Mouse (Mus musculus) hindlimb bud, embryonic 11.5 days (tissue): Measurements from ENCODE around the gene Clnk.
A peak's percentile ranks its signal among the peaks of the same experiment; 100 is the strongest.

Source experiments
- DNase-seq: peaks from one replicate; pipeline ENCODE4 v3.0.0-alpha.2; 2012; ENCODE audit warnings: low read depth, low spot score; ENCODE audit errors: extremely low spot score

The Clnk gene

GRCm38 (mm10) chr5:38775500-38775899 is 101.1 kb downstream of the Clnk start:
- no peak for DNase-seq

- DNase-seq = peak; percentile 16
Measured at GRCm38 (mm10) chr5:38754950-38755349, 121.7 kb downstream of the Clnk start.

GRCm38 (mm10) chr5:38752749-38753148 is 123.9 kb downstream of the Clnk start:
- no peak for DNase-seq

DNA sequence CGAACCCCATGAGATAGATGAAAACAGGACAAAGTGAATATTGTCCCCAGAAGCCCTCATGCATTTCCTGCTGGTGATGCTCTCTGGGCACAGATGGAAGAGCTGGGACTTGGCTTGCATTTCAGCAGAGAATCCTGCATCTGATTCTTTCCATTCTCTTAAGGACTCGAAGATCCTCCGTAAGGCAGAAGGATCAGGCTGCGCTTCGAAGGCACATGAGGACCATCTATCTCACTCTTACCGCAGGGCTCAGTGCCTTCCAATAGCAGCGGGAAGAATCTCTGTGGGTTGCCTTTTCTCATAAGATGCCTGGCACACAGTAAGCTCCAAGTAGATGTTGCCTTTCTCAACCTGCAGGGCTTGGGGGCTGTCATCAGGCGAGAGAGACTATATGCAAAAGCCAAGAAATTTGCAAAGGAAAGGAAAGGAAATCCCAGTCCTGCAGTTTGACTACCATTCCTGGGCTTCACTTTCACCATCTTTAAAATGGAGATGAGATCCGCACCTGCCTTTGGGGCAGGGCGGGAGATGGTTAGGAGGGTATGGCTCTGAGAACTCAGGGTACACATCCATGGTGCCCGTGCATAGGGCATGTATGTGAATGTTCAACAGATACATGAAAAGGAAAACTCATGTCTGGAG is 167.6 kb downstream of the Clnk start:
- no peak for DNase-seq

GRCm38 (mm10) chr5:38707364-38708075 is 169.1 kb downstream of the Clnk start:
- DNase-seq = no peak

- no peak for DNase-seq
Measured at GRCm38 (mm10) chr5:38702941-38703340, 173.7 kb downstream of the Clnk start.

DNA sequence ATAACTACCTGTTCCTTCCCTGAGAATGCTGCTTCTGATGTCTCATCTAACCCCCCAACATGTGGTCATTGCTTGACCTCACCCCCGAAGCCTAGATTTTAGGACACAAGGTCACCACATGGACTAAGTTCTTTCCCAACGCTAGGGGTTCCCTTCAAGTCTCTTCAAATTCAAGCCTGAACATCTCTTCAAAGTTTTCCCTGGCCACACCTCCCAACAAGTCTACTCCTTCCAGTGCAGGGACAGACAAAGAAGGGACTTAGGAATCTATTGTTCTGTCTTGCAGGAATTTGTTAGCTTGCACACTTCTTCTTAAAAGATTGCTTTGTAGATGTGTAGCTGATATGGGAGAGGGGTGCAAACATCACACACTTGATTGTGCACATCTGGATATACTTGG is 174.5 kb downstream of the Clnk start:
- no peak for DNase-seq

DNA sequence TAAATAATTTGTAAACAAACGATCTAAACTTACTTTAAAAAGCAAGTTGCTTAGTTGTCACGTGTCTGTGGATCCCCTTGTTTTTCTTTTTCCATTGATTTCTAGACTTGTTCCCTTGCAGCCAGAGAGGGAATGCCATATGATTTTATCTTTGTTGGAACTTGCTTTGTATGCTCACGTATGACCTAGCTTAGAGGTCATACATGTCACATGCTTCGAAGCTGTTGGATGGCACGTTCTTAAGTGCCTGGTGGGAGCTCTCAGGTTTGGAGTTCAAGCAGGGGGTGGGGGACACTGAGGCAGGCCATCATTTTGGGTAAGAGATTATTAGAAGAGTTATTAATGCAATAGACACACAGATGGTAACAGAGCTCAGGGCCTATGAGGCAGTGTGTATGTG is 178.1 kb downstream of the Clnk start:
- no peak for DNase-seq

GRCm38 (mm10) chr5:38698046-38698445 is 178.6 kb downstream of the Clnk start:
- no peak for DNase-seq

DNA sequence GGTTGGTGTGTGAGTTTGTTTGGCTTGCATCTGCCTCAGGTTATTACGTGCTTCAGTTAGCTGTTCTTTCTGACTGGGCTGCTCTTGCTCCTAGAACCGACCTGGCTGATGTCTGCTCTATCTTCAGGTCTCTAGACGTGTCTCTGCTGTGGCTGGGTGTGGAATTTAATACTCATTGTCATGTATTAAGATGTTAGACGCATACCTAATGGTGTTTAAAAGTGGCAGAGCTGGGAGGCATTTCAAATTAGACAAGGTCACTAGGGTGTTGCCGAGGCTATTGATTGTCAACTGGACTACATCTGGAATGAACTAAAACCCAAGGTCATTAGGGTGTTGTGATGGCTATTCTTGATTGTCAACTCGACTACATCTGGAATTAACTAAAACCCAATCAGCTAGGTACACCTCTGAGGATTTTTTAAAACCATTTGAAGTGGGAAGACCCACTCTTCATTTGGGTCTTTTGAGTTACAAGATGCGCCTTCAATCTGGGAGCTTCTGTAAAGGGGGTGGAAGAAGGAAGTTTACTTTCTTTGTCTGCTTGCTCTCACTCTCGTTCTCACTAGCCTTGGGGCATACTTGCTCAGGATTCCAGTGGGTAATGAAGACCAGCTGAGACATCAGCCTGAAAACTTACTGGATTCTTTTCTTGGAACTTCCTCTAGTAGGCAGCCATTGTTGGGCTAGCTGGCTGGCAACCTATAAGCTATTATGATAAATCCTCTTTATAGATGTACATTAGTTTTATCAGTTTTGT is 179.8 kb downstream of the Clnk start:
- peak; percentile 57 for DNase-seq

DNA sequence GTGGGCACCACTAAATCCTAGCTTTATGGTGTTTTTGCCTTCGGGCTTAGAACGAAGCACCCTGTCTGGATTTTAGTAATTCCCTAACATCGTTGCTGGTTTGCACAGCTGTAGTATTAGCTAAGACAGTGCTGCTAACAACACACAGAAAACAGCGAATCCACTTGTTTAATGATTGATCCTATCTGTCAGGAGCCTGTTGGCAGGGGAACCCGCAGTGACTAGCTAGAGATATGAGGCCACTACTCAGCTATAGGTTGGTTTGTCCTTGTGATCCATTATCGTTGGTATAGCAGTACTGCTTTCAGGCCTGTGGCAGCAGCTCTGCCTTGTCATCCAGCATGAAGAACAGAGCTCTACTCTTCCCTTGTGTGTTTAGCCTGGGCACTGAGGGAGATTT is 183.8 kb downstream of the Clnk start:
- DNase-seq = no peak

- no peak for DNase-seq
Measured at GRCm38 (mm10) chr5:38689186-38689585, 187.4 kb downstream of the Clnk start.

DNA sequence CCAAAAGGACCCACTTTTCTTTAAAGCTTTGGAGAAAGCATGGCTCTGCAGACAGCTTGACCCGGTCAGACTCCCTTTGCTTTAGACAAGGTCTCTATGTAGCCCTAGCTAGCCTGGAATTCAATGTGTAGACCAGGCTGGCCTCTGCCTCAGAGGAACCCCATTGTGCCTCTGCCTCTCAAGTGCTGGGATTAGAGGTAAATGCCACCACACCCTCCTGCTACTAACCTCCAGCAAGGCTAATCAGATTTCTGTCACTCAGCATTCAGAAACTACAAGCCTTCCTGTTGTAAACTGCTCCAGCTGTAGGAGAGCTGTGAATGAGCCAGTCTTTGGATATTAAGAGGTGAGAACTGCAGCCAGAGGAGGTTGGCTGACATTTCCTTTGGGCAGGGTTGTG is 188.9 kb downstream of the Clnk start:
- no peak for DNase-seq

DNA sequence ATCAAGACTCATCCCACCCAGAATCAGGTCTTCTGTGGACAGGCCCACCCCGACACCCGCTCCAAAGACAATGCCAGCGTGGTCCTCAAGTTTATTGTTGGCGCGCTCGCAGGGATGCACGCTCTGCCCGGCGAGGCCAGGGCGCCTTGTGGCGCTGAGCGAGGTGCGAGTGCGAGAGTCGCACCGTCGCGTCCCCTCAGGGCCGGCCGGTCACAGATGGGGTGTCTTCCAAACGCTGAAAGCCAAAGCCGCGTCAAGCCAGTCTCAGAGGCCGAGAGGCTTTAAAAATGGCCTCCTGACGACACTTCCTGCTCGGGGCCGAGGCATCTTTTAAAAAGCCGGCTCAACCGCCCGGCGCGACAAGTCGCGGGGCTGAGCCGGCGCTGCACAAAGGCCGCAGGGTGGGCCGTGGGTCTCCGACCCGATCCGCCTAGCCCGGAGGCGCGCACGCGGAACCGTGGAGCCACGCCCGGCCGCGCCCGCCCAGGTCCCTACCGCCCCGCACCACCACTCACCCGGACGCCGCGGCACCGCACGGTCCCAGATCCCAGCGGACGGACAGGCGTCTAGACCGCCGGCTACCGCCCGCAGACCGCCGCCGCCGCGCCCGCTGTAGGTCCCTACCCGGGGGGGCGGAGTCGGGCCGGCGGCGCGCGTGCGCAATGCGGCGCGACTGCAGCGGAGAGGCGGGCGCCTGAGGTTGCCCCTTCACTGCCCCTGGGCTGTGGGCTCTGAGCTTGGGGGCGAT is 192.3 kb downstream of the Clnk start, which contains the start of gene Zfp518b:
TSS of gene Zfp518b (minus strand) at position 663 of the 748 bp plus-strand sequence.
- no peak for DNase-seq

- no peak for DNase-seq
Measured at GRCm38 (mm10) chr5:38658836-38659235, 217.8 kb downstream of the Clnk start.
